Mouse (Mus musculus): Measurements from ENCODE around the gene Hist1h2an. TPM values are rescaled to one million over a fixed set of nuclear protein-coding genes. Genes with fewer than 3 reads are reported as not detected.
"Not testable (repeated sequence)": the region's sequence is repeated elsewhere in the genome, so short reads cannot be mapped to it uniquely, and the experiment has no call there.

Hist1h2an gene
- polyA plus RNA-seq, 1 experiment from 2014 or later: not detected

DNA sequence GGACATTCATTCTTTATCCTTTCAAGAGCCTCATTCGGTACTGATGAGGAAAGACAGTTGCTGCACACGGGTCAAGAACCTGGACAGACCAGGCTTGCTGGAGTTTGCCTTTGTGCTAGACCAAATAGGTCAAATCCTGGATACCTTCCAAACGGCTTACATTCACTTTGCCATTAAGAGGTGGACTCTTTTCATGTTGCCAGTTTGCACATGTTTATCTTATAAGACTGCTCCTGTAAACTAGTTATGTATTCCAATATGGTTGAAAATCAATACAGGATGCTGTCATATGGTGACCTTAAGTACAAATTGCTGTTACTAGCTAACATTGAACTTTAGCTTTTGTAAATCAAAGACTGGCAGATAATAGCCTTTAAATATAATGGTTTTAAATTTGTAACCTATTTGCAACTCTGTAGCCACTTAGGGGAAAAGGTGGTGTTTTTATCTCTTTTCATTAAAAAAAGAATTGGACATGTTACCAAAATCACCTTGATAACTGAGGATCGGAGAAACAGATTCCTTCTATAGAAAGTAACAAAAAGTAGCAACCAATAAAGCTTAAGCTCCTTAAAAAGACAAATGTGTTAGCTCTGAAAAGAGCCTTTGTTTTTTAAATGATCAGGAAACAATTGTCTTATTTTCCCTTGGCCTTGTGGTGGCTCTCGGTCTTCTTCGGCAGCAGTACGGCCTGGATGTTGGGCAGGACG is 674 bp downstream of the Hist1h2an start:
- Histone ChIP-seq H3K27me3 (ENCODE audit: control insufficient read depth, insufficient read depth, low read depth, low read length) (no peaks in the 10 kb centered on the region), H3K9ac (ENCODE audit: low read depth, low read length) (peak overlapping the region; percentile 60; the same call in 1 of the 2 replicates), H3K27ac (ENCODE audit: low read length) (peak overlapping the region; percentile 70)

DNA sequence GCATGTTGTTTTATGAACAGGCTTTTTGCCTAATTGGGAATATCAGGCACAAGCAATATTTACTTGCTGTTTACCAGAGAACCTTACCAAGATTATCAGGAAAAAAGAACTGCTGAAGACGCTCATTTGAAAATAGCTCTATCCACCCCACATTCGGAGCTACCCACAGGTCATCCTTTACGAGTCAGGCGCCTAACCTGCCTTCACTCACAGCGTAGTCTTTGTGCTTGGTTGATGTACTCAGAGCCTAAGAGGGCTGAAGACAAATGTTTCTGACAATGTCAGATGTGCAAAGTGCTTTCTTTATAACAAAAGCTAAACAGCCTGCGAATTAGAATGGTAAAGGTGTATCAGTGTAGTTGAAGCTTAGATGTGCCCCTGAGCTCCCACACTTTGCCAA is 2.7 kb downstream of the Hist1h2an start:
- no peak overlapping the region for H3K27ac ChIP-seq (ENCODE audit: low read length)
- no peak overlapping the region for H3K9ac ChIP-seq (ENCODE audit: low read depth, low read length)
- H3K4me2 ChIP-seq (ENCODE audit: low read length): no peak overlapping the region
- no peak overlapping the region for H3K4me3 ChIP-seq (ENCODE audit: low read depth, low read length)
- H3K9me3 ChIP-seq (replicated peaks; ENCODE audit: control insufficient read depth, low read length, poor library complexity, severe bottlenecking): no peaks in the 10 kb centered on the region
- 19% methylated on average over 6 of the region's 6 CpGs for WGBS
- H3K4me1 ChIP-seq (ENCODE audit: control insufficient read depth, insufficient read depth, low read length): peaks cover 31% of the 10 kb centered on the region
- H3K36me3 ChIP-seq (ENCODE audit: control insufficient read depth, insufficient read depth, low read length): no peaks in the 10 kb centered on the region
- H3K27me3 ChIP-seq (ENCODE audit: control insufficient read depth, insufficient read depth, low read depth, low read length): no peaks in the 10 kb centered on the region; the same call in 1 of the 2 replicates
- ATAC-seq: no peak

More for the DNA sequence above, 674 bp downstream of the Hist1h2an start:
- Histone ChIP-seq H3K4me3 (ENCODE audit: low read depth, low read length) (peak overlapping the region; percentile 37), H3K4me1 (ENCODE audit: control insufficient read depth, insufficient read depth, low read length) (peaks cover 25% of the 10 kb centered on the region), H3K36me3 (ENCODE audit: control insufficient read depth, insufficient read depth, low read length) (no peaks in the 10 kb centered on the region), H3K9me3 (replicated peaks; ENCODE audit: control insufficient read depth, low read length, poor library complexity, severe bottlenecking) (no peaks in the 10 kb centered on the region), H3K4me2 (ENCODE audit: low read length) (peak overlapping the region; percentile 64)
- ATAC-seq: no peak
- WGBS: 2% methylated on average over 8 of the region's 8 CpGs

DNA sequence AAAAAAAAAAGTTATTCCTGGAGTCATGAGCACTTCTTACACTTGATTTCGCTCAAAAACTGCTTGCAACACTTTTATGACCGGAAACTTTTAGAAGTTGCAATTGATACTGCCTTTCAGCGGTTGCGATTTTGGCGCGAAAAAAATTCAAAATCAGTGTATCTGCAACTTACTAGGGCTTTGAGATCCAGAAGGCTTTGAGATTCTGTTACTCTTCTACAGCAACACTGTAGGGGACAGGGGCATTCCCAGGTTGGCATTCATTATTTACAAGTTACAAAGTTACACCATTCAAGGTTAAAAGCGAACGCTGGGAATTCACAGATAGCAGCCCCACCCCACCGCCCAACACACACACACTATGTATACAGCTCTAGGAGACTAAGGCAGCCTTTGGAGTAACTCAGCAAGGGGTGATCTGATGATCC is 3.3 kb downstream of the Hist1h2an start:
- H3K4me3 ChIP-seq (ENCODE audit: low read depth, low read length): peak overlapping the region; percentile 37
- peak overlapping the region; percentile 87 for H3K4me2 ChIP-seq (ENCODE audit: low read length)
- peaks cover 31% of the 10 kb centered on the region for H3K4me1 ChIP-seq (ENCODE audit: control insufficient read depth, insufficient read depth, low read length)
- H3K9ac ChIP-seq (ENCODE audit: low read depth, low read length): no peak overlapping the region
- no peaks in the 10 kb centered on the region; the same call in 1 of the 2 replicates for H3K27me3 ChIP-seq (ENCODE audit: control insufficient read depth, insufficient read depth, low read depth, low read length)
- ATAC-seq: no peak
- WGBS: 2% methylated on average over 9 of the region's 9 CpGs
- H3K9me3 ChIP-seq (replicated peaks; ENCODE audit: control insufficient read depth, low read length, poor library complexity, severe bottlenecking): no peaks in the 10 kb centered on the region
- H3K36me3 ChIP-seq (ENCODE audit: control insufficient read depth, insufficient read depth, low read length): no peaks in the 10 kb centered on the region
- 0 out of 2 replicates have a peak overlapping the region, but pooled peaks have one; percentile 2 for H3K27ac ChIP-seq (ENCODE audit: low read length)

DNA sequence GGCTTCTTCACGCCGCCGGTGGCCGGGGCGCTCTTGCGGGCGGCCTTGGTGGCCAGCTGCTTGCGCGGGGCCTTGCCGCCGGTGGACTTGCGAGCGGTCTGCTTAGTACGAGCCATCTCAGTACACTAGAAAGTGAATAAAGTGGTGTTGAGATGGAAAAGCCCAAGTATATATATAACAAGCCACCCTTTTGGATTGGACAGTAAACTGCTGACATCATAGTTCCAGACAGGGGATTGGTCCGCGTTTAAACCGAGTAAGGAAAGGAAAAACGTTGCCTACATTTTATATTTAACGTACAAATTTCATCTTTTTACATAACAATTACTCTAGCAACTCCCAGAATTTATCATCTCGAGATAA is 3.8 kb downstream of the Hist1h2an start, which contains the start of gene Hist1h3i:
TSS of gene Hist1h3i (minus strand) at position 116 of the 363 bp plus-strand sequence.
- peaks cover 30% of the 10 kb centered on the region for H3K4me1 ChIP-seq (ENCODE audit: control insufficient read depth, insufficient read depth, low read length)
- 0% methylated on average over 13 of the region's 20 CpGs for WGBS

DNA sequence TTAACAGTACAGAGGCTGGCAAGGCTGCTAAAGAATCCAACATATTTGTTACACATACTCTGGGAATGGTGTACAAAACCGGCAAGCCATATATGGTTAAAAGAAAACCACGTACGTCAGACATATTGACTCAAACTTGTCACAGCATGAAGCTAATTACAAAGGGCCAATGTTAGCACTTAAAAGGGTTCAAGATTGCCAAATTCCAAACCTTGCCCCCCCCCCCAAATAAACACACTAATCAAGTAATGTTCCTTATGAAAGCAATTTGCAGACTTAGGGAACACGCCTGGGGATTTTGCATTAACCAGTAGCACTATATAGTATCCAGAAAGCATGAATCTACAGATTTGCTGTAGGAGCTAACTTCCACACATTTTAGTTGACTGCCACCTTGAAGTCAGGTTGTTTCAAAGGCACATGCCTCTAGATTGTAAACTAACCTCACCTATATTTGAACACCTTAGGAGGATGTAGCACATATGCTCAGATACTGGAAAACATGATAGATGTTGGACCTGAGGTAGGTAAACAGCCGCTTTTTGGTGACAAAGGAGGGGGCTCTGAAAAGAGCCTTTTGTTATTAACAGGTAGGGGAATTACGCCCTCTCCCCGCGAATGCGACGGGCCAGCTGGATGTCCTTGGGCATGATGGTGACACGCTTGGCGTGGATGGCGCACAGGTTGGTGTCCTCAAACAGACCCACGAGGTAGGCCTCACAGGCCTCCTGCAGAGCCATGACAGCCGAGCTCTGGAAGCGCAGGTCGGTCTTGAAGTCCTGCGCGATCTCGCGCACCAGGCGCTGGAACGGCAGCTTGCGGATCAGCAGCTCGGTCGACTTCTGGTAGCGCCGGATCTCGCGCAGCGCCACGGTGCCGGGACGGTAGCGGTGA is 4.4 kb downstream of the Hist1h2an start:
- Histone ChIP-seq H3K4me3 (ENCODE audit: low read depth, low read length) (peak overlapping the region; percentile 41), H3K4me1 (ENCODE audit: control insufficient read depth, insufficient read depth, low read length) (peaks cover 26% of the 10 kb centered on the region), H3K4me2 (ENCODE audit: low read length) (peak overlapping the region; percentile 87), H3K9ac (ENCODE audit: low read depth, low read length) (peak overlapping the region; percentile 64), H3K27ac (ENCODE audit: low read length) (peak overlapping the region; percentile 69; the same call in 1 of the 2 replicates)
- WGBS: under 1% methylated on average over 12 of the region's 35 CpGs
- H3K27me3 ChIP-seq (ENCODE audit: control insufficient read depth, insufficient read depth, low read depth, low read length); ATAC-seq; H3K36me3 ChIP-seq (ENCODE audit: control insufficient read depth, insufficient read depth, low read length); H3K9me3 ChIP-seq (replicated peaks; ENCODE audit: control insufficient read depth, low read length, poor library complexity, severe bottlenecking): not testable (repeated sequence)

More for the DNA sequence above, 3.8 kb downstream of the Hist1h2an start, which contains the start of gene Hist1h3i:
- Histone ChIP-seq H3K27ac (ENCODE audit: low read length) (peak within 1 kb of the TSS; percentile 69; the same call in 1 of the 2 replicates), H3K27me3 (ENCODE audit: control insufficient read depth, insufficient read depth, low read depth, low read length) (no peaks in the 10 kb centered on the region; the same call in 1 of the 2 replicates), H3K4me2 (ENCODE audit: low read length) (peak within 1 kb of the TSS; percentile 87), H3K9me3 (replicated peaks; ENCODE audit: control insufficient read depth, low read length, poor library complexity, severe bottlenecking) (no peaks in the 10 kb centered on the region), H3K4me3 (ENCODE audit: low read depth, low read length) (peak within 1 kb of the TSS; percentile 41), H3K36me3 (ENCODE audit: control insufficient read depth, insufficient read depth, low read length) (no peaks in the 10 kb centered on the region), H3K9ac (ENCODE audit: low read depth, low read length) (peak within 1 kb of the TSS; percentile 64)
- peak; percentile 79 for ATAC-seq

DNA sequence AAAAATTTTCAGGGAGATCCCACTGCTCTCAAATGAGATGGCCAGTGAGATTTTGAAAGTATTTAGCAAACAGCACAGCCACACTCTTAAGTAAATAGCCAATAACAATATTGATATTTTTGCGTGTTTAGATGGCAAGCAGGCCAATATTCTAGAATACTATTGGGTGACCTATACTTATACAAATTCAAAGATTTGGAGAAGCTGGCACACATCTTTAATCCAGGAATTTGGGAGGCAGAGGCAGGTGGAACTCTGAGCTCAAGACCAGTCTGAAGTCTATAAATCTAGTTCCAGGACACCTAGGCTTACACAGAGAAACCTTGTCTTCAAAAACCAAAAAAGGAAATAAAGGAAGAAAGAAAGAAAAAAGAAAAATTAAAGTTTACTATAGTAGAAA is 5.4 kb downstream of the Hist1h2an start:
- Histone ChIP-seq H3K4me2 (ENCODE audit: low read length) (no peak overlapping the region), H3K9ac (ENCODE audit: low read depth, low read length) (no peak overlapping the region), H3K4me1 (ENCODE audit: control insufficient read depth, insufficient read depth, low read length) (peaks cover 26% of the 10 kb centered on the region), H3K4me3 (ENCODE audit: low read depth, low read length) (no peak overlapping the region), H3K27ac (ENCODE audit: low read length) (no peak overlapping the region), H3K9me3 (replicated peaks; ENCODE audit: control insufficient read depth, low read length, poor library complexity, severe bottlenecking) (no peaks in the 10 kb centered on the region), H3K27me3 (ENCODE audit: control insufficient read depth, insufficient read depth, low read depth, low read length) (no peaks in the 10 kb centered on the region; the same call in 1 of the 2 replicates), H3K36me3 (ENCODE audit: control insufficient read depth, insufficient read depth, low read length) (no peaks in the 10 kb centered on the region)
- WGBS: 98% methylated on average over 1 of the region's 1 CpGs
- ATAC-seq: no peak

DNA sequence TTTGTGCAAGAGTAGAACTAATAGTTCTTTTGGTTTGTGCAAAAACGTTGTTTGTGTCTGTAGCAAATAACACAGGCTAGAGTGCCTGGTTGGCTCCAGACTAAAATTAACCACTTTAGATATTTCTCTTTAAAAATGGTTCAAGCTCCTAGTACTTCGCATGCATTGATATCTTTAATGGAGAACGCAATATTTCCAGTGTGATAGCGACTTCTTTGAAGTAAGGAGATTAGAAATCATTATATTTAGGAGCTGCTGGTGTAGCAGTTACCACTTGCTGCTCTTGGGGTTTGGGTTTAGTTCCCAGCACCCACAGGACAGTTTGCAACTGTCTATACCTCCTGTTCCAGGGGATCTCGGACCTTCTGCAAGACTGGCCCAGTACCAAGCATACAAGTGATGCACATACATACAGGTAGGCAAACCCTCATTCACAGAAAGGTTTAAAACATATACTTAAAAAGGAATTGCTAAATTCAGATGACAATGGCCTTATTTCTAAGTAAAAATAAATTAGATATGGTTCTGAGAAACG is 5.9 kb downstream of the Hist1h2an start:
- 44% methylated on average over 6 of the region's 6 CpGs for WGBS
- Histone ChIP-seq H3K4me1 (ENCODE audit: control insufficient read depth, insufficient read depth, low read length) (peaks cover 22% of the 10 kb centered on the region), H3K9ac (ENCODE audit: low read depth, low read length) (no peak overlapping the region), H3K4me3 (ENCODE audit: low read depth, low read length) (no peak overlapping the region), H3K4me2 (ENCODE audit: low read length) (peak overlapping the region; percentile 84; the same call in 1 of the 2 replicates), H3K27ac (ENCODE audit: low read length) (no peak overlapping the region), H3K36me3 (ENCODE audit: control insufficient read depth, insufficient read depth, low read length) (no peaks in the 10 kb centered on the region), H3K27me3 (ENCODE audit: control insufficient read depth, insufficient read depth, low read depth, low read length) (no peaks in the 10 kb centered on the region; the same call in 1 of the 2 replicates), H3K9me3 (replicated peaks; ENCODE audit: control insufficient read depth, low read length, poor library complexity, severe bottlenecking) (no peaks in the 10 kb centered on the region)
- no peak for ATAC-seq

DNA sequence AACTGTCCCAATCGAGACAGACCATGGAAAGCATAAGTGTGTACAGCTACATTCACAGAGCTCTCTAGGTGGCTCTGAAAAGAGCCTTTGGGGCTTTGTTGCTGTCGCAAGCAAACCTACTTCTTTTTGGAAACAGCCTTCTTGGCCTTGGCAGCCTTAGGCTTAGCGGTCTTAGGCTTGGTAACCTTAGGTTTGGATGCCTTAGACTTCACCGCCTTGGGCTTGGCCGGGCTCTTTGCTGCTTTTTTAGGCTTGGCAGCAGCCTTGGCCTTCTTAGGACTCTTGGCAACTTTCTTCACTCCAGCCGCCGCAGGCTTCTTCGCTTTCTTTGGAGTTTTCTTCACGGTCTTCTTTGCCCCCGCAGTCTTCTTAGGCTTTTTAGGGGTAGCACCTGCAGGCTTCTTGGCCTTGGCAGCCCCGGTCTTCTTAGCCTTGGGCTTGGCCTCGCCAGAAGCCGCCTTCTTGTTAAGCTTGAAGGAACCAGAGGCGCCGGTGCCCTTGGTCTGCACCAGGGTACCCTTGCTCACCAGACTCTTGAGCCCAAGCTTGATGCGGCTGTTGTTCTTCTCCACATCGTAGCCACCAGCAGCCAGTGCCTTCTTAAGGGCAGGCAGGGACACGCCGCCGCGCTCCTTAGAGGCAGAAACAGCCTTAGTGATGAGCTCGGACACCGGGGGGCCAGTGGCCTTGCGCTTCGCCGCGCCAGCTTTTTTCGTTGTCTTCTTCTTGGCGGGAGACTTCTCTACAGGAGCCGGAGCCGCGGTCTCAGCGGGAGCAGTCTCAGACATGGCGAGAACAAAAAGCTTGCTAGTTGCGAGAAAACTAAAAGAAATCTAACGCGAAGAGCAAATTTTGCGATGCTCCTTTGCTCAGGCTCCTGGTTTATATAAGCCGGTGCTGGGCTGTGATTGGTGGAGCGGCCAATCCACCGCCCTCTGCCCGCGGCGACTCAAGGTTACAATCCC is 7.0 kb downstream of the Hist1h2an start, which contains the start of gene Hist1h1b:
TSS of gene Hist1h1b (minus strand) at position 859 of the 965 bp plus-strand sequence.
- peaks cover 21% of the 10 kb centered on the region for H3K4me1 ChIP-seq (ENCODE audit: control insufficient read depth, insufficient read depth, low read length)
- ATAC-seq: peak; percentile 11; the same call in 1 of the 2 replicates
- H3K36me3 ChIP-seq (ENCODE audit: control insufficient read depth, insufficient read depth, low read length): no peaks in the 10 kb centered on the region
- H3K27me3 ChIP-seq (ENCODE audit: control insufficient read depth, insufficient read depth, low read depth, low read length): no peaks in the 10 kb centered on the region; the same call in 1 of the 2 replicates
- WGBS: under 1% methylated on average over 44 of the region's 44 CpGs
- peak within 1 kb of the TSS; percentile 25 for H3K9ac ChIP-seq (ENCODE audit: low read depth, low read length)
- peak within 1 kb of the TSS; percentile 84 for H3K4me2 ChIP-seq (ENCODE audit: low read length)
- H3K4me3 ChIP-seq (ENCODE audit: low read depth, low read length): peak within 1 kb of the TSS; percentile 42
- peak within 1 kb of the TSS; percentile 76 for H3K27ac ChIP-seq (ENCODE audit: low read length)
- no peaks in the 10 kb centered on the region for H3K9me3 ChIP-seq (replicated peaks; ENCODE audit: control insufficient read depth, low read length, poor library complexity, severe bottlenecking)
